Mouse (Mus musculus) CH12.LX (cell line): Measurements from ENCODE around the gene Lrrc23. TPM values are rescaled to one million over a fixed set of nuclear protein-coding genes. Genes with fewer than 3 reads are reported as not detected.

Experiments
- DNase-seq: peaks from one replicate; pipeline ENCODE4 v3.0.0-alpha.2; 2013; ENCODE audit errors: extremely low read depth
- H3K27ac ChIP-seq: 2 replicates; pipeline ENCODE4 v1.5.1; 2012; ENCODE audit warnings: low read depth, mild to moderate bottlenecking, control low read depth, moderate library complexity; ENCODE audit not compliant: insufficient read depth
- H3K27me3 ChIP-seq: replicated peaks from 2 replicates; pipeline ENCODE3; 2012; ENCODE audit warnings: inconsistent platforms
- H3K36me3 ChIP-seq, 2 experiments: replicated peaks in 1 of 2; 2 replicates each; pipeline versions ENCODE3 to v1.6.1; 2012; ENCODE audit warnings: inconsistent platforms in 1 of 2, low read length in 1 of 2, mild to moderate bottlenecking in 1 of 2, mixed read lengths in 1 of 2, moderate library complexity in 1 of 2; ENCODE audit not compliant: control insufficient read depth in 1 of 2, insufficient read depth in 1 of 2
- H3K4me1 ChIP-seq, 2 experiments: 2 replicates each; pipeline ENCODE4 v1.6.1; 2012; ENCODE audit warnings: inconsistent platforms in 1 of 2, moderate library complexity in 1 of 2; ENCODE audit not compliant: insufficient read depth in 2 of 2, control insufficient read depth in 1 of 2
- H3K4me2 ChIP-seq: 2 replicates; pipeline ENCODE4 v1.6.1; 2012; ENCODE audit warnings: low read depth, mild to moderate bottlenecking, control low read depth; ENCODE audit not compliant: poor library complexity, insufficient read depth, severe bottlenecking
- H3K4me3 ChIP-seq, 3 experiments: fragments of 150-350 bp in 1 of 3; sonication (generic) in 1 of 3; replicated peaks in 1 of 3; 2 replicates each; pipeline versions ENCODE3 to v1.5.1; 2011 to 2012; ENCODE audit warnings: low read depth in 2 of 3, low read length in 2 of 3, mild to moderate bottlenecking in 2 of 3, moderate library complexity in 2 of 3, control low read depth in 1 of 3, improper control_type of control experiment in 1 of 3, inconsistent platforms in 1 of 3, mixed read lengths in 1 of 3; ENCODE audit not compliant: poor library complexity in 1 of 3
- H3K79me2 ChIP-seq: replicated peaks from 2 replicates; pipeline ENCODE4 v1.6.1; 2012; ENCODE audit warnings: mild to moderate bottlenecking, moderate library complexity; ENCODE audit not compliant: control insufficient read depth, poor library complexity, insufficient read depth, severe bottlenecking; ENCODE audit errors: extremely low read depth
- H3K9ac ChIP-seq: 2 replicates; pipeline ENCODE4 v1.6.1; 2012; ENCODE audit warnings: low read depth, mild to moderate bottlenecking, control low read depth, moderate library complexity; ENCODE audit not compliant: insufficient read depth
- H3K9me3 ChIP-seq: replicated peaks from 2 replicates; pipeline ENCODE3; 2012; ENCODE audit warnings: low read length, inconsistent platforms, mixed read lengths
- CHD1 ChIP-seq: IDR thresholded peaks from 2 replicates; pipeline ENCODE4 v1.6.1; 2012; ENCODE audit warnings: low read depth, low read length, improper control_type of control experiment, inconsistent platforms
- CHD2 ChIP-seq: IDR thresholded peaks from 2 replicates; pipeline ENCODE4 v1.6.1; 2011; ENCODE audit warnings: low read length, improper control_type of control experiment
- E2F4 ChIP-seq: IDR thresholded peaks from 2 replicates; pipeline ENCODE4 v1.6.1; 2011; ENCODE audit warnings: low read depth, low read length, improper control_type of control experiment; ENCODE audit not compliant: insufficient replicate concordance
- GABPA ChIP-seq: IDR thresholded peaks from 2 replicates; pipeline ENCODE4 v1.6.1; 2012; ENCODE audit warnings: low read depth, low read length, improper control_type of control experiment, inconsistent platforms; ENCODE audit not compliant: insufficient replicate concordance
- HCFC1 ChIP-seq: IDR thresholded peaks from 2 replicates; pipeline ENCODE4 v1.6.1; 2012; ENCODE audit warnings: low read depth, mild to moderate bottlenecking, inconsistent platforms, low read length, improper control_type of control experiment
- IRF4 ChIP-seq: IDR thresholded peaks from 2 replicates; pipeline ENCODE4 v1.6.1; 2014; ENCODE audit warnings: low read depth, mild to moderate bottlenecking, inconsistent platforms, low read length, improper control_type of control experiment
- JUN ChIP-seq: IDR thresholded peaks from 2 replicates; pipeline ENCODE4 v1.6.1; 2011; ENCODE audit warnings: low read depth, mild to moderate bottlenecking, low read length, improper control_type of control experiment, moderate library complexity; ENCODE audit not compliant: insufficient read depth
- JUND ChIP-seq: conservative IDR thresholded peaks from 2 replicates; pipeline ENCODE4 v1.6.1; 2011; ENCODE audit warnings: low read depth, low read length, improper control_type of control experiment
- MAFK ChIP-seq: IDR thresholded peaks from 2 replicates; pipeline ENCODE4 v1.6.1; 2011; ENCODE audit warnings: low read length, improper control_type of control experiment; ENCODE audit not compliant: insufficient replicate concordance
- MAX ChIP-seq: IDR thresholded peaks from 2 replicates; pipeline ENCODE4 v1.6.1; 2011; ENCODE audit warnings: low read length, improper control_type of control experiment
- MXI1 ChIP-seq: IDR thresholded peaks from 2 replicates; pipeline ENCODE4 v1.6.1; 2011; ENCODE audit warnings: mild to moderate bottlenecking, low read depth, low read length, improper control_type of control experiment
- NELFE ChIP-seq: IDR thresholded peaks from 2 replicates; pipeline ENCODE4 v1.6.1; 2011; ENCODE audit warnings: low read depth, low read length, improper control_type of control experiment
- NRF1 ChIP-seq: IDR thresholded peaks from 2 replicates; pipeline ENCODE4 v1.6.1; 2014; ENCODE audit warnings: low read depth, mild to moderate bottlenecking, inconsistent platforms, low read length, improper control_type of control experiment, moderate library complexity
- PAX5 ChIP-seq: IDR thresholded peaks from 2 replicates; pipeline ENCODE4 v1.6.1; 2012; ENCODE audit warnings: low read length, inconsistent platforms, mixed read lengths
- RAD21 ChIP-seq: IDR thresholded peaks from 2 replicates; pipeline ENCODE4 v1.6.1; 2011; ENCODE audit warnings: low read depth, mild to moderate bottlenecking, low read length, improper control_type of control experiment, moderate library complexity
- SMC3 ChIP-seq: IDR thresholded peaks from 2 replicates; pipeline ENCODE4 v1.6.1; 2011; ENCODE audit warnings: low read depth, low read length, improper control_type of control experiment
- TCF12 ChIP-seq: IDR thresholded peaks from 2 replicates; pipeline ENCODE4 v1.6.1; 2014; ENCODE audit warnings: low read depth, mild to moderate bottlenecking, inconsistent platforms, low read length, improper control_type of control experiment
- USF2 ChIP-seq: conservative IDR thresholded peaks from 2 replicates; pipeline ENCODE4 v1.6.1; 2011; ENCODE audit warnings: low read depth, low read length, improper control_type of control experiment
- ZKSCAN1 ChIP-seq: IDR thresholded peaks from 2 replicates; pipeline ENCODE4 v1.6.1; 2012; ENCODE audit warnings: low read depth, inconsistent platforms, low read length, improper control_type of control experiment, borderline replicate concordance
- ZNF384 ChIP-seq: IDR thresholded peaks from 2 replicates; pipeline ENCODE4 v1.6.1; 2012; ENCODE audit warnings: low read depth, low read length, improper control_type of control experiment, inconsistent platforms
- dilution Hi-C: fragments of 300-500 bp; cut with MboI; formaldehyde crosslinking; loops from 2 replicates; pipeline ENCODE4 v1.14.3; 2020; ENCODE audit warnings: low sequenced_read_pairs; ENCODE audit not compliant: extremely low pct_unique_long_range_greater_than_20kb, extremely low pct_ligation_motif_present
- in situ Hi-C: fragments of 300-500 bp; cut with MboI; formaldehyde crosslinking; loops from 3 replicates; pipeline ENCODE4 v1.14.3; 2019; ENCODE audit warnings: low sequenced_read_pairs, low pct_ligation_motif_present, low pct_unique_long_range_greater_than_20kb, mixed read lengths
- polyA plus RNA-seq: library from polyadenylated mRNA; unstranded; fragments of >175 nt; gene quantifications from 2 replicates; pipeline ENCODE4 v1.2.1, GENCODE M21; 2012; ENCODE audit warnings: low read depth; ENCODE audit not compliant: insufficient read length
- total RNA-seq, 2 experiments: library from RNA; depleted of rRNA; stranded (reverse); fragments of 300-350 nt in 1 of 2; fragments of >200 nt in 1 of 2; gene quantifications; 2 replicates each; pipeline ENCODE4 v1.2.3; 2012 to 2014

Gene Lrrc23
- total and polyA plus RNA-seq, 3 experiments: 0.20 TPM; not detected in 2

DNA sequence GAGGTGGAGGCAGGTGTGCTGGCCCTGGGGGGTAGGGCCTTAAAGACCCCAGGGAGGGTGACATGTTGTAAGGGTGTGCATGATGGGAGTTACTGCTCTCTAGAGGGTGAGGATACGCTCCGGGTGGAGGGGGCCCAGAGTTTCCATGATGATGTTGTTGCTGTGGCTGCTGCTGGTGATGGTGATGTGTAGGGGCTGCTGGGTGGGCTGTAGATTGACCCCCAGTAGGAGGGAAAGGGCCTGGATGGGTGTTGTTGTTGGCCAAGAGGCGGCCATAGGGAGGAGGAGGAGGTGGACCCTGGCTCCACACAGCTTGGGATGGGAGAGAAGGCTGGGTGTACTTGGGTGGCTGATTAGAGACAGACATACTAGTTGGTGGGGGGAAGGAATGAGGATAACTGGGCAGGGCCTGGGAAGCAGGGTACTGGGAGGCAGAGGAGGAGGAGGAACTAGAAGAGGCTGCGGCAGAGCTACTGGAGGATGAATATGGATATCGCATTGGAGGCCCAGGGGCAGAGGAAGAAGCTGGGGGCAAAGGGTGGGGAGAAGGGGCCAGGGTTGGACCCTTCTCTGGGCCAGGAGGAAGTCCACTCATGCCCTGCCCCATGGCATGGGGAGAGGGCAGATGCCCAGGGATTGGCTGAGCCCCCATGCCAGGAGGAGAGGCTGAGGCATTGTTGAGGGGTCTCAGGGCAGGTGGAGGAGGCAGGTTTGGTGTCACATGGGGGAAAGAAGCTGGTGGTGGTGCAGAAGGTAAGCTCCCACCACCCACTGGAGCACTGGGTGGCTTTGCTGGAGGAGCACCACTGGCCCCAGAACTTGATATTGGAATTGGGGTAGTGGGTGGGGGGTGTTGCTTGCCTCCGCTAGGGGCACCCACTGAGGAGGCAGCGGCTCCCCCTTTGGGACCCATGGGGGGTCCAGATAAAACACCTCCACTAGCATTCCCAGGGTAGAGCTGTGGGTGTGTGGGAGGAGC is 32.6 kb downstream of the Lrrc23 start:
- H3K9ac ChIP-seq: 0 out of 2 replicates have a peak overlapping the region, but pooled peaks have one; percentile 74
- no peak for DNase-seq
- no peaks in the 10 kb centered on the region for H3K9me3 ChIP-seq
- H3K27me3 ChIP-seq: no peaks in the 10 kb centered on the region
- 0 out of 2 replicates have a peak overlapping the region, but pooled peaks have one; percentile 73 for H3K4me2 ChIP-seq
- in situ Hi-C loops: no loop called here
- H3K27ac ChIP-seq: no peak overlapping the region
- H3K79me2 ChIP-seq: 0 out of 2 replicates have a peak, but pooled peaks cover 2% of the 10 kb centered on the region
- dilution Hi-C loops: no loop called here
- TF ChIP-seq NRF1 (no peak), MAX (no peak), CHD1 (no peak), GABPA (no peak), MXI1 (no peak), USF2 (no peak), TCF12 (no peak), MAFK (no peak), E2F4 (no peak), IRF4 (no peak), NELFE (no peak), ZKSCAN1 (no peak), SMC3 (no peak), HCFC1 (no peak), PAX5 (no peak)
- TF ChIP-seq, all 38 proteins: peak for 0
- Histone ChIP-seq H3K36me3 (peaks cover 38 to 71% of the 10 kb centered on the region in 2 experiments), H3K4me1 (peaks cover 16 to 41% of the 10 kb centered on the region in 2 experiments), H3K4me3 (no peak overlapping the region)

GRCm38 (mm10) chr6:124746296-124746605 is 33.3 kb downstream of the Lrrc23 start:
- Histone ChIP-seq H3K4me3 (peak overlapping the region; percentile 45 to 63 (median 56)), H3K4me2 (peak overlapping the region; percentile 73), H3K27me3 (no peaks in the 10 kb centered on the region), H3K79me2 (0 out of 2 replicates have a peak, but pooled peaks cover 2% of the 10 kb centered on the region), H3K9ac (peak overlapping the region; percentile 74), H3K9me3 (no peaks in the 10 kb centered on the region), H3K27ac (no peak overlapping the region), H3K4me1 (peaks cover 16 to 46% of the 10 kb centered on the region in 2 experiments), H3K36me3 (peaks cover 38 to 67% of the 10 kb centered on the region in 2 experiments)
- no peak for DNase-seq
- in situ Hi-C loops (no loop called here), dilution Hi-C loops (no loop called here)
- TF ChIP-seq USF2: no peak
- TF ChIP-seq PAX5: no peak
- TF ChIP-seq JUND: no peak
- TF ChIP-seq MAFK: no peak
- TF ChIP-seq CHD2: no peak
- no peak for TF ChIP-seq ZNF384
- TF ChIP-seq TCF12: no peak
- no peak for TF ChIP-seq ZKSCAN1
- TF ChIP-seq GABPA: no peak
- TF ChIP-seq NRF1: no peak
- TF ChIP-seq RAD21: no peak
- TF ChIP-seq JUN: no peak
